Comparison of ENCODE assay signal across 28 mouse cellular contexts in genomic region chr5:134166642-134167041, GRCm38 (mm10). TPM values are rescaled to one million over a fixed set of nuclear protein-coding genes. Genes with fewer than 3 reads are reported as not detected.
DNase-seq lines count a peak whose midpoint lies in the region; ATAC-seq and TF ChIP-seq lines count a peak whose summit lies in the region.
"Had no signal": no experiment of that assay in that cellular context is flagged by ENCODE, and none has a peak within 500 bp of the region (broad histone marks: within the 10 kb centered on the region; RNA-seq: fewer than 3 reads in every experiment).

No protein-coding gene starts in this region.

- no peaks in the 10 kb centered on the region for H3K36me3 ChIP-seq in heart, adult 2 months (ENCODE audit: control insufficient read depth, insufficient read depth, low read length)
- H3K36me3 ChIP-seq in intestine, embryonic 15.5 days, result peaks cover 12% of the 10 kb centered on the region

- TF ChIP-seq CTCF in heart, adult 2 months (IDR thresholded peaks at IDR 0.05), result no peak

- 83% methylated on average over 7 of the region's 7 CpGs for WGBS in heart, adult 2 months
- WGBS in intestine, embryonic 15.5 days, result 90% methylated on average over 7 of the region's 7 CpGs

- H3K4me3 ChIP-seq in heart, adult 2 months, result no peak overlapping the region
- no peak overlapping the region for H3K4me3 ChIP-seq in intestine, embryonic 15.5 days (replicated peaks)
- H3K4me3 ChIP-seq: embryonic facial prominence, embryonic 12.5 days; embryonic facial prominence, embryonic 15.5 days; gastrocnemius, adult 2 months; heart, embryonic 10.5 days; heart, embryonic 13.5 days; hindbrain, embryonic 13.5 days had no signal

- TF ChIP-seq EP300 in heart, adult 2 months (IDR thresholded peaks at IDR 0.05; ENCODE audit: insufficient read depth, low read depth, low read length), result no peak

- H3K79me2 ChIP-seq in heart, adult 2 months (replicated peaks; ENCODE audit: control insufficient read depth, insufficient read depth, low read length), result no peaks in the 10 kb centered on the region

- ATAC-seq in CD4-positive, CD25-positive, alpha-beta regulatory T cell, adult 4 months, result peak; percentile 53
- peak; percentile 93 for ATAC-seq in activated CD4-positive, CD25-positive, alpha-beta regulatory T cell, adult 4 months
- no peak for ATAC-seq in intestine, embryonic 15.5 days
- ATAC-seq: forebrain, embryonic 14.5 days; forebrain, postnatal 0 days; hindbrain, embryonic 16.5 days; Patski had no signal

- no peaks in the 10 kb centered on the region for H3K27me3 ChIP-seq in heart, adult 2 months (ENCODE audit: control insufficient read depth, insufficient read depth, low read length)
- no peaks in the 10 kb centered on the region for H3K27me3 ChIP-seq in intestine, embryonic 15.5 days (replicated peaks)
- H3K27me3 ChIP-seq: embryonic facial prominence, embryonic 12.5 days; embryonic facial prominence, embryonic 15.5 days; heart, embryonic 13.5 days; hindbrain, embryonic 13.5 days; Patski had no signal

- H3K9ac ChIP-seq in heart, adult 2 months (ENCODE audit: low read depth, low read length), result no peak overlapping the region
- H3K9ac ChIP-seq in intestine, embryonic 15.5 days, result no peak overlapping the region
- H3K9ac ChIP-seq: embryonic facial prominence, embryonic 12.5 days; embryonic facial prominence, embryonic 15.5 days; forebrain, postnatal 0 days; heart, embryonic 13.5 days; hindbrain, embryonic 13.5 days had no signal

- no peak overlapping the region for H3K27ac ChIP-seq in heart, adult 2 months
- no peak overlapping the region for H3K27ac ChIP-seq in intestine, embryonic 15.5 days
- H3K27ac ChIP-seq: embryonic facial prominence, embryonic 12.5 days; embryonic facial prominence, embryonic 15.5 days; gastrocnemius, adult 2 months; heart, embryonic 10.5 days; heart, embryonic 13.5 days; hindbrain, embryonic 13.5 days had no signal

- no peak overlapping the region for H3K4me2 ChIP-seq in intestine, embryonic 15.5 days (replicated peaks)
- H3K4me2 ChIP-seq: embryonic facial prominence, embryonic 12.5 days; embryonic facial prominence, embryonic 15.5 days; heart, embryonic 13.5 days; hindbrain, embryonic 13.5 days had no signal

- intact Hi-C loops in heart, adult 2 months (cut with DNase I), result no loop called here

- TF ChIP-seq POLR2A in heart, adult 2 months (IDR thresholded peaks at IDR 0.05; ENCODE audit: insufficient read depth, low read depth, low read length), result no peak

- H3K4me1 ChIP-seq in heart, adult 2 months (ENCODE audit: control insufficient read depth, insufficient read depth, low read length), result no peaks in the 10 kb centered on the region
- no peaks in the 10 kb centered on the region for H3K4me1 ChIP-seq in intestine, embryonic 15.5 days (replicated peaks)
- H3K4me1 ChIP-seq: embryonic facial prominence, embryonic 12.5 days; embryonic facial prominence, embryonic 15.5 days; heart, embryonic 10.5 days had no signal

- H3K9me3 ChIP-seq in intestine, embryonic 15.5 days, result no peaks in the 10 kb centered on the region
- H3K9me3 ChIP-seq: embryonic facial prominence, embryonic 12.5 days; embryonic facial prominence, embryonic 15.5 days; heart, embryonic 10.5 days; heart, embryonic 13.5 days; hindbrain, embryonic 13.5 days had no signal

- peak; percentile 47 for DNase-seq in thymus, postnatal 0 days (ENCODE audit: low spot score)
- DNase-seq in thymus, postnatal 25 days, result no peak
- DNase-seq in naive thymus-derived CD4-positive, alpha-beta T cell, adult 2 months (ENCODE audit: low read depth), result peak; percentile 67
- no peak for DNase-seq in heart, adult 2 months
- no peak for DNase-seq in MN1 (ENCODE audit: low spot score)
- DNase-seq: adrenal gland, adult 8-10 months; adrenal gland, postnatal 25 days; cerebellum, adult 11-12 months; cerebellum, adult 9-10 months; cerebellum, postnatal 14 days; forebrain, postnatal 0 days; gastrocnemius, adult 2 months; gastrocnemius, postnatal 14 days; heart, adult 18-20 months; heart, postnatal 14 days; heart, postnatal 4 days; kidney, adult 11 months had no signal

RNA-seq across cellular contexts. Expression of gene Rcc1l, which starts 9.9 kb away (rescaled TPM):
- polyA plus RNA-seq in thymus, postnatal 0 days (2015; fragmentation: Nextera tagmentation; extraction: Ambion mirVana), result 21.0 and 22.4 TPM in 2 replicates
- 1 to 10 TPM; 1.7 to 2.6 TPM for polyA plus RNA-seq in CD4-positive, CD25-positive, alpha-beta regulatory T cell, adult 4 months (2017; shearing (Covaris generic))
- 1 to 10 TPM; 2.1 to 2.4 TPM for polyA plus RNA-seq in activated CD4-positive, CD25-positive, alpha-beta regulatory T cell, adult 4 months (2017; shearing (Covaris generic))
- total RNA-seq in heart, adult 2 months (2021), result 10 to 100 TPM; 30.2 to 33.7 TPM
- polyA plus RNA-seq in heart, adult 2 months (2012; rRNA removed), result 19.8 and 23.5 TPM in 2 replicates
- 33.1 and 34.6 TPM in 2 replicates for polyA plus RNA-seq in intestine, embryonic 15.5 days (2015; fragmentation: Nextera tagmentation; extraction: Ambion mirVana)

RNA-seq across cellular contexts. Expression of gene Gtf2ird2, which starts 17.2 kb away (rescaled TPM):
- 4.4 and 5.9 TPM in 2 replicates for polyA plus RNA-seq in thymus, postnatal 0 days (2015; fragmentation: Nextera tagmentation; extraction: Ambion mirVana)
- 1 to 10 TPM; 6.4 to 6.7 TPM for polyA plus RNA-seq in CD4-positive, CD25-positive, alpha-beta regulatory T cell, adult 4 months (2017; shearing (Covaris generic))
- 1 to 10 TPM; 2.6 to 5.8 TPM for polyA plus RNA-seq in activated CD4-positive, CD25-positive, alpha-beta regulatory T cell, adult 4 months (2017; shearing (Covaris generic))
- total RNA-seq in heart, adult 2 months (2021), result 1 to 10 TPM; 5.3 to 5.7 TPM
- 3.7 and 5.4 TPM in 2 replicates for polyA plus RNA-seq in heart, adult 2 months (2012; rRNA removed)
- 8.1 and 8.3 TPM in 2 replicates for polyA plus RNA-seq in intestine, embryonic 15.5 days (2015; fragmentation: Nextera tagmentation; extraction: Ambion mirVana)

Comparison
In these comparisons a context has a peak if more than half of its experiments do, and no peak if none do; other contexts are left out.
1. DNase-seq: peak in thymus, postnatal 0 days (single experiment) and naive thymus-derived CD4-positive, alpha-beta T cell, adult 2 months (single experiment); none in thymus, postnatal 25 days (single experiment), heart, adult 2 months (0 of 2) and MN1 (single experiment).